Mouse (Mus musculus) liver, embryonic 16.5 days (tissue): Measurements from ENCODE around the gene F2rl2. TPM values are rescaled to one million over a fixed set of nuclear protein-coding genes. Genes with fewer than 3 reads are reported as not detected.

ENCODE experiments used
- ATAC-seq: fragments of 200-750 bp; cut with Nextera tagmentation; 2 replicates; pipeline ENCODE4 v1.8.0; 2017; ENCODE audit warnings: low read depth, mild to moderate bottlenecking, moderate number of reproducible peaks, moderate library complexity
- H3K27ac ChIP-seq: fragments of 300-500 bp; sonication (generic); 2 replicates; pipeline ENCODE4 v1.5.1; 2014; ENCODE audit warnings: mild to moderate bottlenecking, low read length
- H3K27me3 ChIP-seq: fragments of 300-500 bp; sonication (generic); 2 replicates; pipeline ENCODE4 v1.6.1; 2014; ENCODE audit warnings: low read depth, low read length, mixed read lengths; ENCODE audit not compliant: control insufficient read depth, insufficient read depth
- H3K36me3 ChIP-seq: fragments of 300-500 bp; sonication (generic); 2 replicates; pipeline ENCODE4 v1.6.1; 2014; ENCODE audit warnings: mild to moderate bottlenecking; ENCODE audit not compliant: control insufficient read depth, insufficient read depth
- H3K4me1 ChIP-seq: fragments of 300-500 bp; sonication (generic); 2 replicates; pipeline ENCODE4 v1.6.1; 2014; ENCODE audit warnings: low read depth, low read length, mixed read lengths; ENCODE audit not compliant: control insufficient read depth
- H3K4me2 ChIP-seq: fragments of 300-500 bp; sonication (generic); 2 replicates; pipeline ENCODE4 v1.6.1; 2014; ENCODE audit warnings: low read depth, low read length, mixed read lengths
- H3K4me3 ChIP-seq: fragments of 300-500 bp; sonication (generic); 2 replicates; pipeline ENCODE4 v1.5.1; 2014; ENCODE audit warnings: low read depth, mild to moderate bottlenecking, low read length
- H3K9ac ChIP-seq: fragments of 300-500 bp; sonication (generic); 2 replicates; pipeline ENCODE4 v1.6.1; 2014; ENCODE audit warnings: low read depth, low read length
- H3K9me3 ChIP-seq: fragments of 300-500 bp; sonication (generic); replicated peaks from 2 replicates; pipeline ENCODE4 v1.6.1; 2016; ENCODE audit warnings: low read length; ENCODE audit not compliant: control insufficient read depth
- WGBS: fragments of 180-500 bp; shearing (Covaris S2); extraction: QIAGEN DNeasy Blood & Tissue Kit; methylation state at CpG from one replicate; pipeline ENCODE4 v1.1.7; 2014; ENCODE audit not compliant: insufficient replicate concordance; 5-methylcytosine and 5-hydroxymethylcytosine counted together
- polyA plus RNA-seq: library from polyadenylated mRNA; unstranded; fragments of >200 nt; fragmentation: Nextera tagmentation; extraction: Ambion mirVana; gene quantifications from 2 replicates; pipeline ENCODE4 v1.2.1, GENCODE M21; 2015

F2rl2 gene
- polyA plus RNA-seq, 1 experiment from 2014 or later, result 9.3 TPM

- ATAC-seq, result no peak
- no peak overlapping the region for H3K9ac ChIP-seq
- 88% methylated on average over 13 of the region's 13 CpGs for WGBS
- H3K4me3 ChIP-seq, result no peak overlapping the region
- no peak overlapping the region for H3K4me2 ChIP-seq
- H3K27me3 ChIP-seq, result no peaks in the 10 kb centered on the region
- no peak overlapping the region for H3K27ac ChIP-seq
- no peaks in the 10 kb centered on the region for H3K9me3 ChIP-seq
- peaks cover 73% of the 10 kb centered on the region for H3K36me3 ChIP-seq
- H3K4me1 ChIP-seq, result peaks cover 12% of the 10 kb centered on the region
These were observed 30.9 kb upstream of the F2rl2 start for GRCm38 (mm10) chr13:95665644-95666356.

- Histone ChIP-seq H3K36me3 (peaks cover 61% of the 10 kb centered on the region), H3K4me3 (no peak overlapping the region), H3K4me1 (peaks cover 16% of the 10 kb centered on the region), H3K9me3 (no peaks in the 10 kb centered on the region), H3K27ac (no peak overlapping the region; the same call in 1 of the 2 replicates), H3K9ac (no peak overlapping the region), H3K27me3 (no peaks in the 10 kb centered on the region), H3K4me2 (no peak overlapping the region)
- no peak for ATAC-seq
- WGBS, result 33% methylated on average over 7 of the region's 7 CpGs
These were observed 29.4 kb upstream of the F2rl2 start for GRCm38 (mm10) chr13:95667260-95667659.

- peak; percentile 49 for ATAC-seq
- Histone ChIP-seq H3K36me3 (peaks cover 32% of the 10 kb centered on the region), H3K27me3 (no peaks in the 10 kb centered on the region), H3K9ac (peak overlapping the region; percentile 71), H3K4me2 (peak overlapping the region; percentile 69), H3K4me3 (peak overlapping the region; percentile 63), H3K9me3 (no peaks in the 10 kb centered on the region), H3K27ac (peak overlapping the region; percentile 99), H3K4me1 (peaks cover 29% of the 10 kb centered on the region)
- WGBS, result 59% methylated on average over 5 of the region's 5 CpGs
These were observed 26.1 kb upstream of the F2rl2 start for GRCm38 (mm10) chr13:95670534-95670933.

GRCm38 (mm10) chr13:95671108-95671897 is 25.4 kb upstream of the F2rl2 start:
- H3K9ac ChIP-seq, result peak overlapping the region; percentile 71
- H3K27me3 ChIP-seq, result no peaks in the 10 kb centered on the region
- 22% methylated on average over 9 of the region's 9 CpGs for WGBS
- peaks cover 29% of the 10 kb centered on the region for H3K4me1 ChIP-seq
- peak overlapping the region; percentile 63 for H3K4me3 ChIP-seq
- H3K27ac ChIP-seq, result peak overlapping the region; percentile 99
- H3K9me3 ChIP-seq, result no peaks in the 10 kb centered on the region
- peak; percentile 93 for ATAC-seq
- peak overlapping the region; percentile 69 for H3K4me2 ChIP-seq
- peaks cover 30% of the 10 kb centered on the region for H3K36me3 ChIP-seq

GRCm38 (mm10) chr13:95672372-95672771 is 24.3 kb upstream of the F2rl2 start:
- 41% methylated on average over 7 of the region's 7 CpGs for WGBS
- Histone ChIP-seq H3K27ac (peak overlapping the region; percentile 99), H3K4me3 (peak overlapping the region; percentile 63), H3K4me2 (peak overlapping the region; percentile 69), H3K4me1 (peaks cover 29% of the 10 kb centered on the region), H3K9me3 (no peaks in the 10 kb centered on the region), H3K27me3 (no peaks in the 10 kb centered on the region), H3K36me3 (peaks cover 27% of the 10 kb centered on the region), H3K9ac (peak overlapping the region; percentile 71)
- peak; percentile 4; the same call in 1 of the 2 replicates for ATAC-seq

GRCm38 (mm10) chr13:95679078-95679477 is 17.6 kb upstream of the F2rl2 start:
- H3K36me3 ChIP-seq, result peaks cover 3% of the 10 kb centered on the region; the same call in 1 of the 2 replicates
- peak overlapping the region; percentile 56 for H3K9ac ChIP-seq
- H3K27ac ChIP-seq, result peak overlapping the region; percentile 100
- no peaks in the 10 kb centered on the region for H3K27me3 ChIP-seq
- H3K4me1 ChIP-seq, result peaks cover 30% of the 10 kb centered on the region
- 31% methylated on average over 5 of the region's 5 CpGs for WGBS
- H3K4me2 ChIP-seq, result peak overlapping the region; percentile 56
- H3K9me3 ChIP-seq, result no peaks in the 10 kb centered on the region
- peak; percentile 71 for ATAC-seq
- H3K4me3 ChIP-seq, result 0 out of 2 replicates have a peak overlapping the region, but pooled peaks have one; percentile 12

GRCm38 (mm10) chr13:95679491-95679941 is 17.1 kb upstream of the F2rl2 start:
- Histone ChIP-seq H3K4me3 (0 out of 2 replicates have a peak overlapping the region, but pooled peaks have one; percentile 12), H3K9ac (peak overlapping the region; percentile 56), H3K27ac (peak overlapping the region; percentile 100), H3K27me3 (no peaks in the 10 kb centered on the region), H3K4me1 (peaks cover 27% of the 10 kb centered on the region), H3K36me3 (peaks cover 3% of the 10 kb centered on the region; the same call in 1 of the 2 replicates), H3K9me3 (no peaks in the 10 kb centered on the region), H3K4me2 (peak overlapping the region; percentile 56)
- WGBS, result 28% methylated on average over 4 of the region's 4 CpGs
- peak; percentile 97 for ATAC-seq

GRCm38 (mm10) chr13:95684656-95685244 is 11.9 kb upstream of the F2rl2 start:
- Histone ChIP-seq H3K9ac (no peak overlapping the region), H3K36me3 (no peaks in the 10 kb centered on the region; the same call in 1 of the 2 replicates), H3K4me2 (no peak overlapping the region), H3K27ac (no peak overlapping the region), H3K9me3 (no peaks in the 10 kb centered on the region), H3K4me1 (peaks cover 29% of the 10 kb centered on the region), H3K27me3 (no peaks in the 10 kb centered on the region), H3K4me3 (no peak overlapping the region)
- 62% methylated on average over 9 of the region's 9 CpGs for WGBS
- no peak for ATAC-seq
